Mouse (Mus musculus): Measurements from ENCODE around the gene Fgfr1op.
"Not testable (repeated sequence)": the region's sequence is repeated elsewhere in the genome, so short reads cannot be mapped to it uniquely, and the experiment has no call there.

Fgfr1op gene

GRCm38 (mm10) chr17:8167436-8167835 is 2.1 kb downstream of the Fgfr1op start:
- intact Hi-C loops (cut with DNase I) = not testable (repeated sequence)

- intact Hi-C loops (cut with DNase I) = no loop called here
Observed at GRCm38 (mm10) chr17:8170331-8170730, 5.0 kb downstream of the Fgfr1op start.

- intact Hi-C loops (cut with DNase I) = no loop called here
Observed at GRCm38 (mm10) chr17:8171081-8171480, 5.8 kb downstream of the Fgfr1op start.

GRCm38 (mm10) chr17:8177090-8177489 is 11.8 kb downstream of the Fgfr1op start:
- intact Hi-C loops (cut with DNase I) = no loop called here

- intact Hi-C loops (cut with DNase I) = no loop called here
Observed at GRCm38 (mm10) chr17:8183815-8184214, 18.5 kb downstream of the Fgfr1op start.

GRCm38 (mm10) chr17:8184217-8184616 is 18.9 kb downstream of the Fgfr1op start:
- intact Hi-C loops (cut with DNase I) = no loop called here

- intact Hi-C loops (cut with DNase I) = loop anchor here (10.0 kb wide), 1 partner anchor 181 kb away; no protein-coding TSS in a partner anchor
Observed at GRCm38 (mm10) chr17:8193678-8194077, 28.4 kb downstream of the Fgfr1op start.

GRCm38 (mm10) chr17:8195685-8196376 is 30.5 kb downstream of the Fgfr1op start:
- intact Hi-C loops (cut with DNase I) = loop anchor here (10.0 kb wide), 1 partner anchor 179 kb away; no protein-coding TSS in a partner anchor

- intact Hi-C loops (cut with DNase I) = loop anchor here (10.0 kb wide), 1 partner anchor 177 kb away; no protein-coding TSS in a partner anchor
Observed at GRCm38 (mm10) chr17:8197652-8198051, 32.4 kb downstream of the Fgfr1op start.

- intact Hi-C loops (cut with DNase I) = loop anchor here (10.0 kb wide), 1 partner anchor 176 kb away; no protein-coding TSS in a partner anchor
Observed at GRCm38 (mm10) chr17:8199067-8199935, 34.0 kb downstream of the Fgfr1op start.

GRCm38 (mm10) chr17:8199936-8200330 is 34.6 kb downstream of the Fgfr1op start:
- intact Hi-C loops (cut with DNase I) = loop anchor here (10.0 kb wide), 1 partner anchor 175 kb away; no protein-coding TSS in a partner anchor

GRCm38 (mm10) chr17:8203487-8203886 is 38.2 kb downstream of the Fgfr1op start:
- intact Hi-C loops (cut with DNase I) = no loop called here

GRCm38 (mm10) chr17:8205221-8205631 is 39.9 kb downstream of the Fgfr1op start:
- intact Hi-C loops (cut with DNase I) = not testable (repeated sequence)

- intact Hi-C loops (cut with DNase I) = no loop called here
Observed at GRCm38 (mm10) chr17:8206691-8207090, 41.4 kb downstream of the Fgfr1op start.

GRCm38 (mm10) chr17:8209696-8210095 is 44.4 kb downstream of the Fgfr1op start:
- intact Hi-C loops (cut with DNase I) = no loop called here

- intact Hi-C loops (cut with DNase I) = no loop called here
Observed at GRCm38 (mm10) chr17:8210170-8210569, 44.9 kb downstream of the Fgfr1op start.

- intact Hi-C loops (cut with DNase I) = no loop called here
Observed at GRCm38 (mm10) chr17:8210675-8211074, 45.4 kb downstream of the Fgfr1op start.

GRCm38 (mm10) chr17:8211399-8211798 is 46.1 kb downstream of the Fgfr1op start:
- intact Hi-C loops (cut with DNase I) = no loop called here

GRCm38 (mm10) chr17:8214369-8214768 is 49.1 kb downstream of the Fgfr1op start:
- intact Hi-C loops (cut with DNase I) = no loop called here

- intact Hi-C loops (cut with DNase I) = no loop called here
Observed at GRCm38 (mm10) chr17:8215016-8215745, 49.9 kb downstream of the Fgfr1op start.

GRCm38 (mm10) chr17:8223225-8223624 is 57.9 kb downstream of the Fgfr1op start:
- intact Hi-C loops (cut with DNase I) = no loop called here

Measured in adrenal gland (tissue).